Mouse (Mus musculus) ES-Bruce4 (cell line): ENCODE measurements at regions not wholly inside any gene's neighbourhood (a gene's known extent, or its start where the extent isn't known, plus 50 kb on each side); places are given as distances from the start of the nearest gene placed in this dataset.

ENCODE experiments used
- CTCF ChIP-seq: IDR thresholded peaks from one replicate; pipeline ENCODE4 v1.8.1; 2011; ENCODE audit warnings: low read depth, low read length
- EP300 ChIP-seq: IDR thresholded peaks from 2 replicates; pipeline ENCODE4 v1.6.1; 2011; ENCODE audit warnings: low read depth, low read length; ENCODE audit not compliant: insufficient read depth
- POLR2A ChIP-seq: IDR thresholded peaks from one replicate; pipeline ENCODE4 v1.8.1; 2011; ENCODE audit warnings: low read length; ENCODE audit not compliant: insufficient read depth

DNA sequence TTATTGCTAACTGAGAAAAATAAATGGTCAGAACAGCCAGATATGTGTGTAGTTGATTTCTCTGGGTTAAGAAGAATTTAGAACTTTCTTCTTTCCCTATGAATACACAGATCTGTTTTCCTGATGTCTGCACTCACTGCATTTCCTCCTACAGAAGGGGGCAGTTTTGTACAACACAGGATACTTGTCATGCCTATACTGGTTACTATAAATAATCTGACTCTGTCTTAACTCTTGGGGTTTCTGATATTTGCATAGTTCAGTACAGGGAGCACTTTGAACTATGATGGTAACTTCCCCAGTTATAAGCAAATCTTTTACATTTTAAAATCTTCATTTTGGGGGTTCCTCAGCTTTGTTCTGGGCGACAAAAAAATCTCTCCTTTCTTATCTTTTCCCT lies 198.7 kb upstream of the Myo3a start:
- TF ChIP-seq CTCF: no peak
- no peak for TF ChIP-seq EP300
- no peak for TF ChIP-seq POLR2A
